Mouse (Mus musculus): ENCODE data around the gene Itgb1. TPM values are rescaled to one million over a fixed set of nuclear protein-coding genes. Genes with fewer than 3 reads are reported as not detected.
A peak's percentile ranks its signal among the peaks of the same experiment; 100 is the strongest.

Itgb1 gene
- polyA plus RNA-seq (2015; fragmentation: Nextera tagmentation; extraction: Ambion mirVana) = 60.8 and 64.8 TPM in 2 replicates

DNA sequence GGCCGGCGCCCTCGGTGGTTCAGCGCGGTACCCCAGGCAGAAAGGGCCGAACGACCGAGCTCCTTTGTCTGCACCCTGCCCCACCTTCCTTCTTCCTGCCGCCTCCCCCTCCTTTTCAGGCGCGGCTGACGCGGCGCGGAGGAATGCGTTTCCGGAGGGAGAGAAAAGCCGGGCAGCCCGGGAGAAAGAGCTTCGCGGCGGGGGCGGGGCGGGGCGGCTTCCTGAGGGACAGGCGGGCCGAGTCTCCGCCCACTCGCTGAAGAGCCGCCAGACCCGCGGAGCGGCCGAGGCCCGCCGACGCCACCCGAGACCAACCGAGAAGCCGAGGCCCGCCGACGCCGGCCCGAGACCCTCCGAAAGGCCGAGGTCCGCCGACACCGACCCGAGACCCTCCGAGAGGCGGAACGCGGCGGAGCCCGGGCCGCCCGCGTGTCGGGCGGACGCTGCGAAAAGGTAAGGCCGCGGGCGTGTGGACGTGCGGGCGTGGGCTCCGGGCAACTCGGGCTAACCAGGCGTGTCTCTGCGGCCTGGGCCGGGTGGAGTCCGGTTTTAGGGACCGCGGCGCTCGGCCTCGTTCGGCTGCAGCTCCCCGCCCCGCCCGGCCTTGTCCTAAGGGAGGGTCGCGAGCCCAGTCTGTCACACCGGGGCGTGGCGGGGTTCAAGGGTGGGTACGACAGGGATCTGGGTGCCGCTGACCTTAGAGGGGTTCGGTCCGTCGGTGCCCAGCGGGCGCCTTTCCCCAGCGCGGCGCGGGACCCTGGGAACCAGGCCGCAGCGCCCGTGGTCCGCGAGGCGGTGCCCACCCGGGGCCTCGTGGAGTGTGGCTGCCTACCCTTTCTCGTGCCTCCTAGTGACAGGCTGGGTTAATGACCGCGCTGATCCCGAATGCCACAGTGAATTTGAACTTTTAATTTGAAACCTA, at the start of gene Itgb1:
Gene Itgb1, plus strand, starts transcription at position 148 of the 922 bp plus-strand sequence.
- Histone ChIP-seq H3K4me2 (ENCODE audit: low read depth, low read length) (peak within 1 kb of the TSS; percentile 88), H3K36me3 (replicated peaks; ENCODE audit: insufficient read depth, low read length) (no peaks in the 10 kb centered on the region), H3K4me3 (ENCODE audit: low read depth, low read length) (peak within 1 kb of the TSS; percentile 98), H3K4me1 (ENCODE audit: insufficient read depth) (peaks cover 13% of the 10 kb centered on the region), H3K27me3 (ENCODE audit: insufficient read depth, low read length) (no peaks in the 10 kb centered on the region), H3K27ac (ENCODE audit: low read depth) (peak within 1 kb of the TSS; percentile 99), H3K9ac (replicated peaks) (peak within 1 kb of the TSS; percentile 98), H3K9me3 (ENCODE audit: low read length) (no peaks in the 10 kb centered on the region)
- under 1% methylated on average over 101 of the region's 113 CpGs for WGBS (ENCODE audit: insufficient replicate concordance)
- ATAC-seq (peak; percentile 89), DNase-seq (peak; percentile 94)
- TF ChIP-seq CTCF (IDR thresholded peaks at IDR 0.05; ENCODE audit: low read depth) = peak; percentile 57
- peak; percentile 59; the same call in 1 of the 2 replicates for TF ChIP-seq EP300 (IDR thresholded peaks at IDR 0.05; ENCODE audit: low read depth)

GRCm38 (mm10) chr8:128643104-128643503, 42.4 kb upstream of the Itgb1 start:
- Histone ChIP-seq H3K9ac (replicated peaks) (no peak overlapping the region), H3K4me2 (ENCODE audit: low read depth, low read length) (no peak overlapping the region), H3K4me3 (ENCODE audit: low read depth, low read length) (no peak overlapping the region), H3K36me3 (replicated peaks; ENCODE audit: insufficient read depth, low read length) (no peaks in the 10 kb centered on the region), H3K9me3 (ENCODE audit: low read length) (no peaks in the 10 kb centered on the region), H3K27me3 (ENCODE audit: insufficient read depth, low read length) (no peaks in the 10 kb centered on the region), H3K27ac (ENCODE audit: low read depth) (no peak overlapping the region), H3K4me1 (ENCODE audit: insufficient read depth) (no peaks in the 10 kb centered on the region)
- TF ChIP-seq EP300 (IDR thresholded peaks at IDR 0.05; ENCODE audit: low read depth) (no peak), CTCF (IDR thresholded peaks at IDR 0.05; ENCODE audit: low read depth) (no peak)
- ATAC-seq (no peak), DNase-seq (no peak)
- WGBS (ENCODE audit: insufficient replicate concordance) = 72% methylated on average over 1 of the region's 1 CpGs

DNA sequence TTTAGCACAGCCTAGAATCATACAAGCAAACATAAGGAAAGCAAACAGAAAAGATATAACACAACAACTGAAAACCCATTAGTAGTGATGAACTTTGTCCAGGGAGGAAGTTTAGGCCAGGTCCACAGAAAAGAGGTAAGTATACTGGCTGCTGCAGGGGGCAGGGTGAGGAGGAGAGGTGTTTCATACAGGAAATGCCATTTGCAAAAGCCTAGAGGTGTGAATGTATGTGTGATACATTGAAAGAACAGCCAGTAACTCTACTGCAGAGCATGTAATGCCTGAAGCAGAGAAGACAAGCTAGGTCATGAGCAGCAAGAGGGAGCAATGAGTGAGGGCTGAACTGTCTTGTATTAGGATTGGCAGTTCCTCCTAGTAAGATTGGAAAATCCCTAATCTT, 40.0 kb upstream of the Itgb1 start:
- no peak overlapping the region for H3K4me3 ChIP-seq (ENCODE audit: low read depth, low read length)
- no peaks in the 10 kb centered on the region for H3K9me3 ChIP-seq (ENCODE audit: low read length)
- no peak for TF ChIP-seq CTCF (IDR thresholded peaks at IDR 0.05; ENCODE audit: low read depth)
- no peak for TF ChIP-seq EP300 (IDR thresholded peaks at IDR 0.05; ENCODE audit: low read depth)
- no peaks in the 10 kb centered on the region for H3K4me1 ChIP-seq (ENCODE audit: insufficient read depth)
- no peak overlapping the region for H3K4me2 ChIP-seq (ENCODE audit: low read depth, low read length)
- no peaks in the 10 kb centered on the region for H3K36me3 ChIP-seq (replicated peaks; ENCODE audit: insufficient read depth, low read length)
- no peak for DNase-seq
- no peak for ATAC-seq
- no peak overlapping the region for H3K9ac ChIP-seq (replicated peaks)
- no peaks in the 10 kb centered on the region for H3K27me3 ChIP-seq (ENCODE audit: insufficient read depth, low read length)
- no peak overlapping the region for H3K27ac ChIP-seq (ENCODE audit: low read depth)

GRCm38 (mm10) chr8:128646456-128646855, 39.0 kb upstream of the Itgb1 start:
- Histone ChIP-seq H3K27me3 (ENCODE audit: insufficient read depth, low read length) (no peaks in the 10 kb centered on the region), H3K9ac (replicated peaks) (no peak overlapping the region), H3K4me1 (ENCODE audit: insufficient read depth) (no peaks in the 10 kb centered on the region), H3K36me3 (replicated peaks; ENCODE audit: insufficient read depth, low read length) (no peaks in the 10 kb centered on the region), H3K27ac (ENCODE audit: low read depth) (no peak overlapping the region), H3K4me2 (ENCODE audit: low read depth, low read length) (no peak overlapping the region), H3K9me3 (ENCODE audit: low read length) (no peaks in the 10 kb centered on the region), H3K4me3 (ENCODE audit: low read depth, low read length) (no peak overlapping the region)
- 60% methylated on average over 5 of the region's 5 CpGs for WGBS (ENCODE audit: insufficient replicate concordance)
- no peak for DNase-seq
- no peak for ATAC-seq
- no peak for TF ChIP-seq CTCF (IDR thresholded peaks at IDR 0.05; ENCODE audit: low read depth)
- TF ChIP-seq EP300 (IDR thresholded peaks at IDR 0.05; ENCODE audit: low read depth) = no peak

- Histone ChIP-seq H3K9ac (replicated peaks) (no peak overlapping the region), H3K4me2 (ENCODE audit: low read depth, low read length) (no peak overlapping the region), H3K4me1 (ENCODE audit: insufficient read depth) (no peaks in the 10 kb centered on the region), H3K27ac (ENCODE audit: low read depth) (no peak overlapping the region), H3K27me3 (ENCODE audit: insufficient read depth, low read length) (no peaks in the 10 kb centered on the region), H3K4me3 (ENCODE audit: low read depth, low read length) (no peak overlapping the region), H3K36me3 (replicated peaks; ENCODE audit: insufficient read depth, low read length) (no peaks in the 10 kb centered on the region), H3K9me3 (ENCODE audit: low read length) (no peaks in the 10 kb centered on the region)
- ATAC-seq (no peak), DNase-seq (no peak)
- TF ChIP-seq EP300 (IDR thresholded peaks at IDR 0.05; ENCODE audit: low read depth) (no peak), CTCF (IDR thresholded peaks at IDR 0.05; ENCODE audit: low read depth) (no peak)
These were observed 37.4 kb upstream of the Itgb1 start for GRCm38 (mm10) chr8:128648071-128648470.

DNA sequence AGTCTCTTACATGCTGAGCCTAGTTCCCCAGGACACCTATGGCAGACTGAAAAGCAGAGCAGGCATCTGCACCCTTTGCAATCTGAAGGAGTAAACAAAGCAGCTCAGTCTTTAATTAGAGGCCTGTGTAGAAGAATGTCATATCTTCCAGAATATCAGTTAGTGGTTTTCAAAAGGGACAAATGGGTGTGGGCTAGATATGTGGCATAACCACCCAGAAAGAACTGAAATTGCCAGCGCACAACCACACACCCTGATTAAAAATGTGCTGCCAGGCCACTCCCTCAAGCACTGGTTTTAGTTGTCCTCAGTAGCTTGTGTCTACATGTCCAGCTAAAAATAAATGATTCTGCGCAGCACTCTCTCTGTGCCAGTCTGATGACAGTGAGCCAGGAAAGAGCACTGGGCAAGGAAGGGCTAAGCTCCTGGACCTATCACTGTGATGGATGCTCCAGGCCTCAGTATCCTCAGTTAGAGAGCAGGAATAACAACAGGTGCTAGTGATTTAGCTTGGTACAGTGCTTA, 35.1 kb upstream of the Itgb1 start:
- H3K4me3 ChIP-seq (ENCODE audit: low read depth, low read length) = no peak overlapping the region
- H3K9me3 ChIP-seq (ENCODE audit: low read length) = no peaks in the 10 kb centered on the region
- no peak for DNase-seq
- no peaks in the 10 kb centered on the region for H3K27me3 ChIP-seq (ENCODE audit: insufficient read depth, low read length)
- H3K4me2 ChIP-seq (ENCODE audit: low read depth, low read length) = no peak overlapping the region
- no peak overlapping the region for H3K27ac ChIP-seq (ENCODE audit: low read depth)
- H3K36me3 ChIP-seq (replicated peaks; ENCODE audit: insufficient read depth, low read length) = no peaks in the 10 kb centered on the region
- peaks cover 2% of the 10 kb centered on the region; the same call in 1 of the 2 replicates for H3K4me1 ChIP-seq (ENCODE audit: insufficient read depth)
- WGBS (ENCODE audit: insufficient replicate concordance) = 57% methylated on average over 2 of the region's 2 CpGs
- TF ChIP-seq CTCF (IDR thresholded peaks at IDR 0.05; ENCODE audit: low read depth) = no peak
- TF ChIP-seq EP300 (IDR thresholded peaks at IDR 0.05; ENCODE audit: low read depth) = no peak
- H3K9ac ChIP-seq (replicated peaks) = no peak overlapping the region
- no peak for ATAC-seq

Measured in liver, postnatal 0 days (tissue).